Mouse (Mus musculus): Measurements from ENCODE around the gene Tfb1m. TPM values are rescaled to one million over a fixed set of nuclear protein-coding genes. Genes with fewer than 3 reads are reported as not detected.

Tfb1m gene
- polyA plus RNA-seq, 1 experiment from 2014 or later = 14.2 TPM

GRCm38 (mm10) chr17:3541033-3541432 is 16.5 kb downstream of the Tfb1m start:
- WGBS = 79% methylated on average over 5 of the region's 5 CpGs
- no peak overlapping the region for H3K27ac ChIP-seq
- ATAC-seq (replicated peaks; ENCODE audit: insufficient number of reproducible peaks, insufficient read depth, low FRiP score, low read depth) = no peak
- H3K4me3 ChIP-seq = no peak overlapping the region
- H3K9ac ChIP-seq = no peak overlapping the region
- no peaks in the 10 kb centered on the region for H3K27me3 ChIP-seq
- peaks cover 11% of the 10 kb centered on the region for H3K36me3 ChIP-seq
- no peaks in the 10 kb centered on the region for H3K9me3 ChIP-seq (replicated peaks)
- H3K4me2 ChIP-seq = no peak overlapping the region
- H3K4me1 ChIP-seq (replicated peaks) = no peaks in the 10 kb centered on the region

- 78% methylated on average over 2 of the region's 2 CpGs for WGBS
- Histone ChIP-seq H3K9ac (no peak overlapping the region), H3K4me1 (replicated peaks) (no peaks in the 10 kb centered on the region), H3K36me3 (peaks cover 11% of the 10 kb centered on the region), H3K4me2 (no peak overlapping the region), H3K27me3 (no peaks in the 10 kb centered on the region), H3K4me3 (no peak overlapping the region), H3K27ac (no peak overlapping the region), H3K9me3 (replicated peaks) (no peaks in the 10 kb centered on the region)
- ATAC-seq (replicated peaks; ENCODE audit: insufficient number of reproducible peaks, insufficient read depth, low FRiP score, low read depth) = no peak
Measured at GRCm38 (mm10) chr17:3540304-3540703, 17.3 kb downstream of the Tfb1m start.

DNA sequence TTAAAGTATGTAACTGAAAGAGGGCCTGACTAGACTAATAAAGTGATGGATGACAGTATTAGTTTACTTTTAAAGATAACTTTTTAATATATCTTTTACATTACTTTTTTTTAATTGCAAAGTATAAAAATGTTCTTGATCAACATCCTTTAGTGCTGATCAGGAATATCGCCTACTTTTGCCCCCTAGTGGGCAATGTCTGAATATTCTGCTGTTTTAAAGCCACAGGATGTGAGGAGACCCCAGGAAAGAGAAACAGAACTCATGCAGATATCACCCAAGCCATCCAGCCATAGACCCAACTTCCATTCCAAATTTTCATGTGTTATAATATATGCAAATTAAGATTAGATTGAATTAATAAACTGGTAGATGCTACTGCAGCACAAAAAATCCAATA is 24.2 kb downstream of the Tfb1m start:
- H3K9ac ChIP-seq = no peak overlapping the region
- no peaks in the 10 kb centered on the region for H3K36me3 ChIP-seq
- no peaks in the 10 kb centered on the region for H3K27me3 ChIP-seq
- H3K9me3 ChIP-seq (replicated peaks) = no peaks in the 10 kb centered on the region
- H3K4me3 ChIP-seq = no peak overlapping the region
- WGBS = 27% methylated on average over 1 of the region's 1 CpGs
- no peak for ATAC-seq (replicated peaks; ENCODE audit: insufficient number of reproducible peaks, insufficient read depth, low FRiP score, low read depth)
- 0 out of 2 replicates have a peak, but pooled peaks cover 2% of the 10 kb centered on the region for H3K4me1 ChIP-seq (replicated peaks)
- no peak overlapping the region for H3K4me2 ChIP-seq
- H3K27ac ChIP-seq = no peak overlapping the region

DNA sequence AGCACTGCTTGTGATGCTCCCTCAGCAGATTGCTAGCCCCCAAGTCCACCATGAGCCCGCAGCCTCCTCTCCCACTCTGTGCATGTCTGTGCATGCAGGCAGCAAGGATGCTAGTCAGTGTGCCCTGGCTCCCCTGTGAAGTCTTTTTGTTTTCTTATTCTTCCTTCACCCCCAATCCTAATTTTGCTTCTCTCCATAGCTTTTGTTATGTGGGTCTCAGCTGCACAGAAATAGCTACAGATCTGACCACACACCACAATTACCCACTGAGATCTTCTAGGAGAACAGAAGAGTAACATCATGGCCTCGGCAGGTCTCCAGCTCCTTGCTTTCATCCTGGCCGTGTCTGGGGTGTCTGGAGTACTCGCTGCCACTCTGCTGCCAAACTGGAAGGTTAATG is 25.3 kb downstream of the Tfb1m start, which contains the start of gene Cldn20:
Cldn20 (plus strand) TSS at position 301 of the 400 bp plus-strand sequence.
- 85% methylated on average over 4 of the region's 4 CpGs for WGBS

GRCm38 (mm10) chr17:3531641-3532040 is 25.9 kb downstream of the Tfb1m start:
- no peak for ATAC-seq (replicated peaks; ENCODE audit: insufficient number of reproducible peaks, insufficient read depth, low FRiP score, low read depth)
- H3K4me2 ChIP-seq = no peak overlapping the region
- H3K9ac ChIP-seq = no peak overlapping the region
- H3K9me3 ChIP-seq (replicated peaks) = no peaks in the 10 kb centered on the region
- no peak overlapping the region for H3K4me3 ChIP-seq
- H3K36me3 ChIP-seq = no peaks in the 10 kb centered on the region
- H3K27ac ChIP-seq = no peak overlapping the region
- H3K4me1 ChIP-seq (replicated peaks) = 0 out of 2 replicates have a peak, but pooled peaks cover 2% of the 10 kb centered on the region
- 51% methylated on average over 1 of the region's 1 CpGs for WGBS
- no peaks in the 10 kb centered on the region for H3K27me3 ChIP-seq

More for the DNA sequence above, 25.3 kb downstream of the Tfb1m start, which contains the start of gene Cldn20:
- H3K4me3 ChIP-seq = no peak within 1 kb of the TSS
- H3K4me2 ChIP-seq = no peak within 1 kb of the TSS
- ATAC-seq (replicated peaks; ENCODE audit: insufficient number of reproducible peaks, insufficient read depth, low FRiP score, low read depth) = no peak
- H3K9me3 ChIP-seq (replicated peaks) = no peaks in the 10 kb centered on the region
- no peak within 1 kb of the TSS for H3K27ac ChIP-seq
- H3K4me1 ChIP-seq (replicated peaks) = 0 out of 2 replicates have a peak, but pooled peaks cover 2% of the 10 kb centered on the region
- no peak within 1 kb of the TSS for H3K9ac ChIP-seq
- no peaks in the 10 kb centered on the region for H3K27me3 ChIP-seq
- no peaks in the 10 kb centered on the region for H3K36me3 ChIP-seq

DNA sequence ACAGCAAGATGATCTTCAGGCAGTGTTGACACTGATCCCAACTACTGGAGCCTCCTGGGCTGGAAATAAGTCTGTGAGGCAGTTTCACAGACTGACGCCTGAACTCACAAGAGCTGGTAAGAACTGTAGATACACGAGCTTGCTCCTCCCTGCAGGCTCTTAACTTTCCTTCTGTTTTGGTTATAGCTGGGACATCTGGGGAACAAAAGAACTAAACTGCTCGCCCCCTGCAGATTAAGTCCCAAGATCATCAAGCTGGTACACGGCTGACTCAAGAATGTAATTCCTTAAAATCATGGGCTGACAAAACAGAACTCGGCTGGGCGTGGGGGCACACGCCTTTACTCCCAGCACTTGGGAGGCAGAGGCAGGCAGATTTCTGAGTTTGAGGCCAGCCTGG is 27.0 kb downstream of the Tfb1m start:
- Histone ChIP-seq H3K36me3 (no peaks in the 10 kb centered on the region), H3K27ac (no peak overlapping the region), H3K4me3 (no peak overlapping the region), H3K4me1 (replicated peaks) (0 out of 2 replicates have a peak, but pooled peaks cover 2% of the 10 kb centered on the region), H3K9me3 (replicated peaks) (no peaks in the 10 kb centered on the region), H3K9ac (no peak overlapping the region), H3K4me2 (no peak overlapping the region), H3K27me3 (no peaks in the 10 kb centered on the region)
- no peak for ATAC-seq (replicated peaks; ENCODE audit: insufficient number of reproducible peaks, insufficient read depth, low FRiP score, low read depth)
- WGBS = 75% methylated on average over 7 of the region's 7 CpGs

DNA sequence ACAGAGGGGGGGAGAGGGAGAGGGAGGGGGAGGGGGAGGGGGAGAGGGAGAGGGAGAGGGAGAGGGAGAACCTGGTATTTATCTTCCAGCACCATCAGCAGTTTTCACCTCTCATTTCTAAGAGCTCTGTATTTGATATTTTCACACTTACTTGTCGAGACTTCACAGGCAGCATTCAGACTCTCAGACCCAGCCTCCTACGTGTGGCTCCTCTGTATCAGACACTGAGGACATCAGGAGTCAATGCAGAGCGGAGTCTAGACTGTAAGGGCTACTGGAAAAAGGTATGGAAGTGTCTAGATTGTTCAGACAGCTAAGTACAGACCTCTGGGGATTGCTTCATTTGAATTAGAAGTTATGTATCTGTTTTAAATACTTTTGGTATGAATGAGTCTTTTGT is 28.1 kb downstream of the Tfb1m start:
- H3K4me3 ChIP-seq = no peak overlapping the region
- no peak overlapping the region for H3K27ac ChIP-seq
- no peaks in the 10 kb centered on the region for H3K36me3 ChIP-seq
- ATAC-seq (replicated peaks; ENCODE audit: insufficient number of reproducible peaks, insufficient read depth, low FRiP score, low read depth) = no peak
- 28% methylated on average over 3 of the region's 3 CpGs for WGBS
- H3K4me2 ChIP-seq = no peak overlapping the region
- H3K4me1 ChIP-seq (replicated peaks) = 0 out of 2 replicates have a peak, but pooled peaks cover 2% of the 10 kb centered on the region
- no peaks in the 10 kb centered on the region for H3K9me3 ChIP-seq (replicated peaks)
- H3K9ac ChIP-seq = no peak overlapping the region
- no peaks in the 10 kb centered on the region for H3K27me3 ChIP-seq

- Histone ChIP-seq H3K27me3 (no peaks in the 10 kb centered on the region), H3K4me2 (no peak overlapping the region), H3K27ac (no peak overlapping the region), H3K4me3 (no peak overlapping the region), H3K9me3 (replicated peaks) (no peaks in the 10 kb centered on the region), H3K36me3 (no peaks in the 10 kb centered on the region), H3K4me1 (replicated peaks) (0 out of 2 replicates have a peak, but pooled peaks cover 2% of the 10 kb centered on the region), H3K9ac (no peak overlapping the region)
- no peak for ATAC-seq (replicated peaks; ENCODE audit: insufficient number of reproducible peaks, insufficient read depth, low FRiP score, low read depth)
- 61% methylated on average over 6 of the region's 6 CpGs for WGBS
Measured at GRCm38 (mm10) chr17:3527841-3528471, 29.6 kb downstream of the Tfb1m start.

DNA sequence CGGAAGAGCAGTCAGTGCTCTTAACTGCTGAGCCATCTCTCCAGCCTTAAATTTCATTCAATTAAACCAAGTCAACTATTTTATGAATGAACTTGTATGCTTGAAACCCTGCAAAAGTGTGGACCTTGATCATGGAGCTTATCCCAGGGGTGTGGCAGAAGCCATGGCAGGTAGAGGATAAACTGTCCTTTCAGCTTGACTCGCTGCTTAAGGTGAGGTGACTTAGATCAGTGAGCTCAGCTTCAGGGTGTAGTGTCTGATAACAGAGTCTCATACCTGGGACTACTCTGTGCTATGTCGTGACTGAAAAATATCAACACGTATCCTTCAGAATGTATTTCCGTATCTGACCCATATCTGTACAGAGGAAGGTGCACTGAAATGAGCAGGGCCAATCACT is 37.2 kb downstream of the Tfb1m start:
- H3K36me3 ChIP-seq = no peaks in the 10 kb centered on the region
- H3K9me3 ChIP-seq (replicated peaks) = no peaks in the 10 kb centered on the region
- H3K4me2 ChIP-seq = no peak overlapping the region
- H3K27ac ChIP-seq = no peak overlapping the region
- no peaks in the 10 kb centered on the region for H3K27me3 ChIP-seq
- no peak overlapping the region for H3K4me3 ChIP-seq
- H3K4me1 ChIP-seq (replicated peaks) = no peaks in the 10 kb centered on the region
- no peak for ATAC-seq (replicated peaks; ENCODE audit: insufficient number of reproducible peaks, insufficient read depth, low FRiP score, low read depth)
- WGBS = 85% methylated on average over 5 of the region's 5 CpGs
- H3K9ac ChIP-seq = no peak overlapping the region

DNA sequence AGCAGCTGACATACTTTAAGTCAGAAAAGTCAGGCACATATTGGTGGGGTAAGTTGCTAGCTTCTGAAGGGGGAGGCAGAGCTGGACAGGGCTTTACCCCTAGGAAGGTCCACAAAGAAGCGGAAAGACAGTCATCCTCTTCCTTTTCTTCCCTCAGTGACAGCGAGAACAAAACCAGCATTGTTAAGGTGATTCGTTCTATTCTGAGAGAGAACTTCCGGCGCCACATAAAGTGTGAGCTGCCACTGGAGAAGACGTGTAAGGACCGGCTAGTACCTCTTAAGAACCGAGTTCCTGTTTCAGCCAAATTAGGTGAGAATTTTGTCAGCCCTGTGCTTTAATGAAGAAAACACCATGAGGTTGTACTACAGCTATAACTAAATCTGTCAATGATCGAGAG is 41.2 kb downstream of the Tfb1m start:
- ATAC-seq (replicated peaks; ENCODE audit: insufficient number of reproducible peaks, insufficient read depth, low FRiP score, low read depth) = no peak
- Histone ChIP-seq H3K27ac (no peak overlapping the region), H3K36me3 (no peaks in the 10 kb centered on the region)

DNA sequence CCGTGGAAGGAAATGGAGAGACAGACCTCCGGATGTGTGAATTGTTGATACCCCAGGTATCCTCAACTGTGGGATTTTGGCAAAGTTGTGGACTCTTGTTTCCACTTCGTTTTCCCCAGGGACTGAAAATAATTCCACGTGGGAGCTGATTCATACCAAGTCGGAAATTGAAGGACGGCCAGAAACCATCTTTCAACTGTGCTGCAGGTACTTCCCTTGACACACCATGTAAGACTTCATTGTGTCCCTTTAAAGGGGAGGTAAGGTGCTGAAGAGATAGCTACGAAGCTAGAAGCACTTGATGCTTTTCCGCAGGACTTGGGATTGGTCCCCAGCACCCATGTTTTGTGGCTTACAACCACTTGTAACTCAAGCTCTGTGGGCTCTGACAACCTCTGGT is 41.7 kb downstream of the Tfb1m start:
- H3K27ac ChIP-seq = no peak overlapping the region

More for the DNA sequence above, 41.2 kb downstream of the Tfb1m start:
- H3K4me2 ChIP-seq = no peak overlapping the region
- no peak overlapping the region for H3K9ac ChIP-seq
- no peak overlapping the region for H3K4me3 ChIP-seq
- WGBS = 72% methylated on average over 9 of the region's 9 CpGs
- no peaks in the 10 kb centered on the region for H3K9me3 ChIP-seq (replicated peaks)
- H3K27me3 ChIP-seq = no peaks in the 10 kb centered on the region
- no peaks in the 10 kb centered on the region for H3K4me1 ChIP-seq (replicated peaks)

DNA sequence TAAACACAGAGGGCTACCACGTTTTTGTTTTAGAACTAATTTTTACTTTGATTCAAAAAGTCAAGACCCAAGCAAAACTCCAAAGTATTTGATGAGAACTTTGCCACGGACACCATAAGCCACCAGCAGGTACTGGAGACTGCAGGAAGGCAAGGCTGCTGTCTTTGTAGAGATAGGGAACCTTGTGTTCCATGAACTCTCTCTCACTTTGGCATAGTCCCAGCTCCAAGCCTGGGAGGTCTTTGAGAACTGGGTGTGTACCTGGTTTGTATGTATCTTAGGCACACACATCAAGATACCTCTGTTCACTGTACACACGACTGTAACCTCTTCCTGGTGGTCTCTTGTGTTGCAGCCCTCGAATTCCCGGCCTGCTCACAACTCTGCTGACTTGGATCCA is 43.3 kb downstream of the Tfb1m start:
- Histone ChIP-seq H3K4me3 (no peak overlapping the region), H3K4me2 (no peak overlapping the region), H3K9me3 (replicated peaks) (no peaks in the 10 kb centered on the region), H3K27ac (no peak overlapping the region), H3K27me3 (no peaks in the 10 kb centered on the region), H3K4me1 (replicated peaks) (no peaks in the 10 kb centered on the region), H3K9ac (no peak overlapping the region), H3K36me3 (no peaks in the 10 kb centered on the region)
- WGBS = 84% methylated on average over 5 of the region's 5 CpGs
- no peak for ATAC-seq (replicated peaks; ENCODE audit: insufficient number of reproducible peaks, insufficient read depth, low FRiP score, low read depth)

More for the DNA sequence above, 41.7 kb downstream of the Tfb1m start:
- Histone ChIP-seq H3K4me2 (no peak overlapping the region), H3K36me3 (no peaks in the 10 kb centered on the region), H3K4me1 (replicated peaks) (no peaks in the 10 kb centered on the region), H3K9me3 (replicated peaks) (no peaks in the 10 kb centered on the region), H3K27me3 (no peaks in the 10 kb centered on the region), H3K9ac (no peak overlapping the region), H3K4me3 (no peak overlapping the region)
- ATAC-seq (replicated peaks; ENCODE audit: insufficient number of reproducible peaks, insufficient read depth, low FRiP score, low read depth) = no peak
- 88% methylated on average over 8 of the region's 8 CpGs for WGBS

Data from heart, embryonic 15.5 days (tissue).